Mouse (Mus musculus) ES-E14 (cell line): ENCODE results near the gene Dnah11. TPM values are rescaled to one million over a fixed set of nuclear protein-coding genes. Genes with fewer than 3 reads are reported as not detected.

Source experiments
- DNase-seq: peaks from one replicate; pipeline ENCODE4 v3.0.0-alpha.2; 2013; ENCODE audit warnings: low read depth, low spot score
- H3K27ac ChIP-seq: 2 replicates; pipeline ENCODE4 v1.5.1; 2012; ENCODE audit warnings: low read depth, mild to moderate bottlenecking, low read length, moderate library complexity, mixed read lengths; ENCODE audit not compliant: poor library complexity, insufficient read depth, severe bottlenecking
- H3K36me3 ChIP-seq: 2 replicates; pipeline ENCODE4 v1.6.1; 2012; ENCODE audit warnings: mild to moderate bottlenecking, low read length, moderate library complexity, mixed read lengths; ENCODE audit not compliant: control insufficient read depth, poor library complexity, insufficient read depth, severe bottlenecking
- H3K4me1 ChIP-seq, 2 experiments: fragments of 150-350 bp in 1 of 2; sonication (generic) in 1 of 2; 2 replicates each; pipeline ENCODE4 v1.6.1; 2012; ENCODE audit warnings: low read length in 2 of 2, mild to moderate bottlenecking in 1 of 2, mixed read lengths in 1 of 2; ENCODE audit not compliant: control insufficient read depth in 2 of 2, insufficient read depth in 2 of 2, poor library complexity in 1 of 2
- H3K4me3 ChIP-seq, 2 experiments: fragments of 150-350 bp in 1 of 2; sonication (generic) in 1 of 2; 2 replicates each; pipeline ENCODE4 v1.5.1; 2012; ENCODE audit warnings: low read length in 2 of 2, low read depth in 1 of 2, mild to moderate bottlenecking in 1 of 2, mixed read lengths in 1 of 2; ENCODE audit not compliant: insufficient read depth in 1 of 2, poor library complexity in 1 of 2, severe bottlenecking in 1 of 2
- H3K9ac ChIP-seq: 2 replicates; pipeline ENCODE4 v1.6.1; 2012; ENCODE audit warnings: low read depth, mild to moderate bottlenecking, low read length, mixed read lengths; ENCODE audit not compliant: poor library complexity, insufficient read depth, severe bottlenecking
- H3K9me3 ChIP-seq: fragments of 150-350 bp; sonication (generic); 2 replicates; pipeline ENCODE4 v1.6.1; 2012; ENCODE audit warnings: low read depth, mild to moderate bottlenecking, low read length; ENCODE audit not compliant: control insufficient read depth, insufficient read depth
- CHD2 ChIP-seq: IDR thresholded peaks from 2 replicates; pipeline ENCODE4 v1.6.1; 2014; ENCODE audit warnings: mild to moderate bottlenecking, low read depth, low read length, inconsistent platforms
- HCFC1 ChIP-seq: IDR thresholded peaks from 2 replicates; pipeline ENCODE4 v1.6.1; 2012; ENCODE audit warnings: low read length, inconsistent platforms, borderline replicate concordance; ENCODE audit not compliant: insufficient read depth
- MAFK ChIP-seq: IDR thresholded peaks from 2 replicates; pipeline ENCODE4 v1.6.1; 2014; ENCODE audit warnings: mild to moderate bottlenecking, low read depth, low read length, inconsistent platforms; ENCODE audit not compliant: insufficient read depth
- ZC3H11A ChIP-seq: IDR thresholded peaks from 2 replicates; pipeline ENCODE4 v1.6.1; 2012; ENCODE audit warnings: low read depth, mild to moderate bottlenecking, inconsistent platforms, low read length, borderline replicate concordance
- ZNF384 ChIP-seq: IDR thresholded peaks from 2 replicates; pipeline ENCODE4 v1.6.1; 2012; ENCODE audit warnings: low read depth, low read length, inconsistent platforms
- in situ Hi-C, 2 experiments: fragments of 600-800 bp; cut with MboI; formaldehyde crosslinking; loops; one replicate each; pipeline ENCODE4 v1.15.1; 2025; ENCODE audit warnings: low sequenced_read_pairs in 2 of 2, inconsistent platforms in 1 of 2; ENCODE audit not compliant: unreplicated experiment in 2 of 2
- total RNA-seq: library from RNA; depleted of rRNA; stranded (reverse); fragments of 300-350 nt; gene quantifications from 2 replicates; pipeline ENCODE4 v1.2.3, GENCODE M21; 2012

The Dnah11 gene
- total RNA-seq, 1 experiment, result 0.45 TPM

GRCm38 (mm10) chr12:117941947-117942346 is 256.9 kb downstream of the Dnah11 start:
- no peak overlapping the region for H3K27ac ChIP-seq

GRCm38 (mm10) chr12:117938214-117938613 is 260.6 kb downstream of the Dnah11 start:
- Histone ChIP-seq H3K4me3 (no peak overlapping the region), H3K4me1 (no peaks in the 10 kb centered on the region), H3K9me3 (no peaks in the 10 kb centered on the region), H3K27ac (no peak overlapping the region), H3K9ac (no peak overlapping the region), H3K36me3 (no peaks in the 10 kb centered on the region)
- in situ Hi-C loops, result no loop called here
- no peak for DNase-seq
- TF ChIP-seq CHD2, result no peak
- no peak for TF ChIP-seq MAFK
- no peak for TF ChIP-seq HCFC1
- no peak for TF ChIP-seq ZC3H11A
- TF ChIP-seq ZNF384, result no peak

More at GRCm38 (mm10) chr12:117941947-117942346, 256.9 kb downstream of the Dnah11 start:
- H3K4me3 ChIP-seq, result no peak overlapping the region
- H3K9ac ChIP-seq, result no peak overlapping the region
- DNase-seq, result no peak
- no peaks in the 10 kb centered on the region for H3K9me3 ChIP-seq
- H3K36me3 ChIP-seq, result no peaks in the 10 kb centered on the region
- no peak for TF ChIP-seq ZNF384
- no peak for TF ChIP-seq CHD2
- TF ChIP-seq ZC3H11A, result no peak
- TF ChIP-seq HCFC1, result no peak
- no peak for TF ChIP-seq MAFK
- H3K4me1 ChIP-seq, result no peaks in the 10 kb centered on the region
- in situ Hi-C loops, result no loop called here

- H3K4me3 ChIP-seq, result no peak overlapping the region
- TF ChIP-seq HCFC1, result no peak
- no peak for TF ChIP-seq MAFK
- TF ChIP-seq CHD2, result no peak
- no peak for TF ChIP-seq ZC3H11A
- no peak for TF ChIP-seq ZNF384
- DNase-seq, result no peak
- H3K9ac ChIP-seq, result no peak overlapping the region
- no peaks in the 10 kb centered on the region; a peak in 1 of 4 replicates for H3K4me1 ChIP-seq
- no peak overlapping the region for H3K27ac ChIP-seq
- H3K9me3 ChIP-seq, result no peaks in the 10 kb centered on the region
- no peaks in the 10 kb centered on the region for H3K36me3 ChIP-seq
- in situ Hi-C loops, result no loop called here
Measured at GRCm38 (mm10) chr12:117932026-117932425, 266.8 kb downstream of the Dnah11 start.

DNA sequence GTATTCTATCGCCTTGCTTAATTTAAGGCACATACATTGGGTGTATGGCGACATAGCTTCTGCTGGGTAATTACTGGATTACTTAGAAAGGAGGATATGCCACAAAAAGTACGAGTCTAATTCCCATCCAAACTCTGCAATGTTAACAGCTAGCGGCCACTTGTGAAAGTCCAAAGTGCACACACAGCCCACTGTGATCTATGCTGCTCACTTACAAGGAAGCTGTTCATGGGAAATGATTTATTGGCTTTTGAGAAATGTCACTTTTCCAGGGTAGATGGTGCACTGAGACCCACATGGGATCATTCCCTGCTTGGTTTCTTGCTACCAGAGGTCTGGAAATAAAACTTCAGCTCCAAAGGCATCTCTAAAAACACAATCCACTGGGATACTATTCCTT is 269.1 kb downstream of the Dnah11 start:
- Histone ChIP-seq H3K36me3 (no peaks in the 10 kb centered on the region), H3K27ac (no peak overlapping the region)

More for the DNA sequence above, 269.1 kb downstream of the Dnah11 start:
- Histone ChIP-seq H3K4me3 (no peak overlapping the region), H3K4me1 (no peaks in the 10 kb centered on the region; a peak in 1 of 4 replicates), H3K9ac (no peak overlapping the region), H3K9me3 (no peaks in the 10 kb centered on the region)
- in situ Hi-C loops, result no loop called here
- DNase-seq, result no peak
- TF ChIP-seq MAFK (no peak), ZNF384 (no peak), CHD2 (no peak), ZC3H11A (no peak), HCFC1 (no peak)
